Mouse (Mus musculus): ENCODE results near the gene Gm13030. TPM values are rescaled to one million over a fixed set of nuclear protein-coding genes. Genes with fewer than 3 reads are reported as not detected.
A peak's percentile ranks its signal among the peaks of the same experiment; 100 is the strongest.
"Not testable (repeated sequence)": the region's sequence is repeated elsewhere in the genome, so short reads cannot be mapped to it uniquely, and the experiment has no call there.

Gene Gm13030
- polyA plus RNA-seq, 1 experiment, result not detected

- TF ChIP-seq CTCF (IDR thresholded peaks at IDR 0.05; ENCODE audit: extremely low read depth, insufficient read depth, low read length) (no peak), POLR2A (IDR thresholded peaks at IDR 0.05; ENCODE audit: extremely low read depth, insufficient read depth, low read length) (no peak)
- Histone ChIP-seq H3K4me3 (ENCODE audit: insufficient read depth, low read length) (no peak overlapping the region), H3K27ac (ENCODE audit: insufficient read depth, low read length) (no peak overlapping the region), H3K4me1 (ENCODE audit: control insufficient read depth, insufficient read depth, low read length) (no peaks in the 10 kb centered on the region)
These were observed 18.9 kb upstream of the Gm13030 start for GRCm38 (mm10) chr4:138892655-138893054.

- Histone ChIP-seq H3K4me3 (ENCODE audit: insufficient read depth, low read length) (no peak overlapping the region), H3K27ac (ENCODE audit: insufficient read depth, low read length) (no peak overlapping the region)
These were observed 15.9 kb upstream of the Gm13030 start for GRCm38 (mm10) chr4:138889635-138890034.

GRCm38 (mm10) chr4:138889165-138889564, 15.4 kb upstream of the Gm13030 start:
- Histone ChIP-seq H3K4me1 (ENCODE audit: control insufficient read depth, insufficient read depth, low read length) (no peaks in the 10 kb centered on the region), H3K27ac (ENCODE audit: insufficient read depth, low read length) (no peak overlapping the region), H3K4me3 (ENCODE audit: insufficient read depth, low read length) (no peak overlapping the region)
- TF ChIP-seq CTCF (IDR thresholded peaks at IDR 0.05; ENCODE audit: extremely low read depth, insufficient read depth, low read length), result no peak
- no peak for TF ChIP-seq POLR2A (IDR thresholded peaks at IDR 0.05; ENCODE audit: extremely low read depth, insufficient read depth, low read length)

More at GRCm38 (mm10) chr4:138889635-138890034, 15.9 kb upstream of the Gm13030 start:
- TF ChIP-seq POLR2A (IDR thresholded peaks at IDR 0.05; ENCODE audit: extremely low read depth, insufficient read depth, low read length) (no peak), CTCF (IDR thresholded peaks at IDR 0.05; ENCODE audit: extremely low read depth, insufficient read depth, low read length) (no peak)
- no peaks in the 10 kb centered on the region for H3K4me1 ChIP-seq (ENCODE audit: control insufficient read depth, insufficient read depth, low read length)

- H3K4me1 ChIP-seq (ENCODE audit: control insufficient read depth, insufficient read depth, low read length), result peaks cover 6% of the 10 kb centered on the region
- no peak overlapping the region for H3K27ac ChIP-seq (ENCODE audit: insufficient read depth, low read length)
- H3K4me3 ChIP-seq (ENCODE audit: insufficient read depth, low read length), result no peak overlapping the region
- no peak for TF ChIP-seq POLR2A (IDR thresholded peaks at IDR 0.05; ENCODE audit: extremely low read depth, insufficient read depth, low read length)
- peak; percentile 89 for TF ChIP-seq CTCF (IDR thresholded peaks at IDR 0.05; ENCODE audit: extremely low read depth, insufficient read depth, low read length)
These were observed 10.5 kb upstream of the Gm13030 start for GRCm38 (mm10) chr4:138884261-138884660.

GRCm38 (mm10) chr4:138882179-138882578, 8.4 kb upstream of the Gm13030 start:
- Histone ChIP-seq H3K27ac (ENCODE audit: insufficient read depth, low read length) (no peak overlapping the region), H3K4me3 (ENCODE audit: insufficient read depth, low read length) (no peak overlapping the region), H3K4me1 (ENCODE audit: control insufficient read depth, insufficient read depth, low read length) (peaks cover 6% of the 10 kb centered on the region)
- TF ChIP-seq POLR2A (IDR thresholded peaks at IDR 0.05; ENCODE audit: extremely low read depth, insufficient read depth, low read length) (no peak), CTCF (IDR thresholded peaks at IDR 0.05; ENCODE audit: extremely low read depth, insufficient read depth, low read length) (no peak)

GRCm38 (mm10) chr4:138880811-138881584, 7.2 kb upstream of the Gm13030 start:
- Histone ChIP-seq H3K27ac (ENCODE audit: insufficient read depth, low read length) (no peak overlapping the region), H3K4me3 (ENCODE audit: insufficient read depth, low read length) (no peak overlapping the region), H3K4me1 (ENCODE audit: control insufficient read depth, insufficient read depth, low read length) (peaks cover 6% of the 10 kb centered on the region)
- TF ChIP-seq POLR2A (IDR thresholded peaks at IDR 0.05; ENCODE audit: extremely low read depth, insufficient read depth, low read length) (no peak), CTCF (IDR thresholded peaks at IDR 0.05; ENCODE audit: extremely low read depth, insufficient read depth, low read length) (no peak)

GRCm38 (mm10) chr4:138879808-138880207, 6.0 kb upstream of the Gm13030 start:
- Histone ChIP-seq H3K4me1 (ENCODE audit: control insufficient read depth, insufficient read depth, low read length) (peaks cover 6% of the 10 kb centered on the region), H3K4me3 (ENCODE audit: insufficient read depth, low read length) (no peak overlapping the region), H3K27ac (ENCODE audit: insufficient read depth, low read length) (no peak overlapping the region)
- TF ChIP-seq POLR2A (IDR thresholded peaks at IDR 0.05; ENCODE audit: extremely low read depth, insufficient read depth, low read length) (no peak), CTCF (IDR thresholded peaks at IDR 0.05; ENCODE audit: extremely low read depth, insufficient read depth, low read length) (no peak)

GRCm38 (mm10) chr4:138878783-138879182, 5.0 kb upstream of the Gm13030 start:
- Histone ChIP-seq H3K4me1 (ENCODE audit: control insufficient read depth, insufficient read depth, low read length) (peaks cover 5% of the 10 kb centered on the region), H3K4me3 (ENCODE audit: insufficient read depth, low read length) (no peak overlapping the region), H3K27ac (ENCODE audit: insufficient read depth, low read length) (no peak overlapping the region)
- TF ChIP-seq POLR2A (IDR thresholded peaks at IDR 0.05; ENCODE audit: extremely low read depth, insufficient read depth, low read length) (no peak), CTCF (IDR thresholded peaks at IDR 0.05; ENCODE audit: extremely low read depth, insufficient read depth, low read length) (no peak)

GRCm38 (mm10) chr4:138877731-138878130, 4.0 kb upstream of the Gm13030 start, which contains the start of gene Pla2g2e:
TSS of gene Pla2g2e (plus strand) at chr4:138877942.
- Histone ChIP-seq H3K27ac (ENCODE audit: insufficient read depth, low read length) (no peak within 1 kb of the TSS), H3K4me1 (ENCODE audit: control insufficient read depth, insufficient read depth, low read length) (no peaks in the 10 kb centered on the region), H3K4me3 (ENCODE audit: insufficient read depth, low read length) (no peak within 1 kb of the TSS)
- no peak for TF ChIP-seq POLR2A (IDR thresholded peaks at IDR 0.05; ENCODE audit: extremely low read depth, insufficient read depth, low read length)
- TF ChIP-seq CTCF (IDR thresholded peaks at IDR 0.05; ENCODE audit: extremely low read depth, insufficient read depth, low read length), result no peak

- Histone ChIP-seq H3K27ac (ENCODE audit: insufficient read depth, low read length) (no peak overlapping the region), H3K4me1 (ENCODE audit: control insufficient read depth, insufficient read depth, low read length) (no peaks in the 10 kb centered on the region), H3K4me3 (ENCODE audit: insufficient read depth, low read length) (no peak overlapping the region)
- TF ChIP-seq POLR2A (IDR thresholded peaks at IDR 0.05; ENCODE audit: extremely low read depth, insufficient read depth, low read length), result no peak
- TF ChIP-seq CTCF (IDR thresholded peaks at IDR 0.05; ENCODE audit: extremely low read depth, insufficient read depth, low read length), result no peak
These were observed 2.2 kb upstream of the Gm13030 start for GRCm38 (mm10) chr4:138875986-138876385.

GRCm38 (mm10) chr4:138875275-138875674, 1.5 kb upstream of the Gm13030 start:
- not testable (repeated sequence) for H3K4me1 ChIP-seq (ENCODE audit: control insufficient read depth, insufficient read depth, low read length); H3K4me3 ChIP-seq (ENCODE audit: insufficient read depth, low read length)

More at GRCm38 (mm10) chr4:138875275-138875674, 1.5 kb upstream of the Gm13030 start:
- not testable (repeated sequence) for H3K27ac ChIP-seq (ENCODE audit: insufficient read depth, low read length)

Data from cortical plate, adult 2 months (tissue).